Mouse (Mus musculus) gastrocnemius, postnatal 36 days (tissue): ENCODE data around the gene 1500009C09Rik. TPM values are rescaled to one million over a fixed set of nuclear protein-coding genes. Genes with fewer than 3 reads are reported as not detected.

Experiments
- DNase-seq, 2 experiments: peaks; one replicate each; pipeline ENCODE4 v3.0.0; 2022
- intact Hi-C: fragments of 180-260 bp; cut with DNase I; formaldehyde crosslinking; loops from one replicate; pipeline ENCODE4 v1.15.1; 2025
- total RNA-seq, 2 experiments: library from RNA; stranded (reverse); gene quantifications; 2 replicates each; pipeline ENCODE4 v1.2.3; 2021

Gene 1500009C09Rik
- total RNA-seq, 2 experiments from 2014 or later = not detected

- intact Hi-C loops = no loop called here
- no peak for DNase-seq
Measured at GRCm38 (mm10) chr15:82298764-82299561, 46.8 kb downstream of the 1500009C09Rik start, which contains the start of gene Wbp2nl. TSS of gene Wbp2nl (plus strand) at chr15:82298954.

DNA sequence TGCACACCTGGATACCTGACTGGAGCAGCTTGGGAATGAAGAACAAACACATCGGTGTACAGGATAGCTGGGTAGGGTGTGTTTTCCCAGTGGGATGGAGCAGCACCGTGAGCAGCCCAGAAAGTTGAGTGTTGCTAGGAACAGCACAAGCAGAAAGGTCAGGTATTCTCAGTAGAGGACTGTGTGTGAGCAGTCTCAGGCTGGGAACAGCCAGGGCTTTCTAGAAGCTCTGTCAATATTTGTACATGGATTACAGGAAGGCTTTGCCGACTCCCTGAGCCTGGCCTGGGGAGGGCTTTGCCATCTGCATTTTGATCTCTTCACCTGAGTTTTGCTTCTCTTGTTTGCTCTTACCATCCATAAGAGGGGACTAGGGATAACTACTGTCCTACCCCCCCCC lies 54.9 kb downstream of the 1500009C09Rik start:
- no peak for DNase-seq
- intact Hi-C loops = no loop called here

GRCm38 (mm10) chr15:82308416-82308815 lies 56.2 kb downstream of the 1500009C09Rik start:
- intact Hi-C loops = no loop called here
- no peak for DNase-seq

Other genes starting within 250 kb of the 1500009C09Rik start
- gene Desi1, start 218.5 kb upstream of the 1500009C09Rik start, total RNA-seq = 10 to 100 TPM; 16.7 to 17.7 TPM
- 10 to 100 TPM; 36.0 to 47.5 TPM for gene Snu13, start 204.8 kb upstream of the 1500009C09Rik start, total RNA-seq
- gene 4930407I10Rik, start 193.2 kb upstream of the 1500009C09Rik start, total RNA-seq = not detected
- under 1 TPM; 0.08 to 0.15 TPM for gene Mei1, start 182.4 kb upstream of the 1500009C09Rik start, total RNA-seq
- 10 to 100 TPM; 10.2 to 17.0 TPM for gene Ccdc134, start 124.5 kb upstream of the 1500009C09Rik start, total RNA-seq
- gene Srebf2, start 105.2 kb upstream of the 1500009C09Rik start, total RNA-seq = 1 to 10 TPM; 9.2 to 9.8 TPM
- not detected for gene Shisa8, start 39.6 kb upstream of the 1500009C09Rik start, total RNA-seq
- gene Tnfrsf13c, start 28.0 kb upstream of the 1500009C09Rik start, total RNA-seq = not detected
- gene Cenpm, start 7.6 kb upstream of the 1500009C09Rik start, total RNA-seq = under 1 TPM; 0.46 to 0.79 TPM
- under 1 TPM; 0.31 to 0.91 TPM for gene Sept3, start 22.5 kb downstream of the 1500009C09Rik start, total RNA-seq
- gene Wbp2nl, start 46.6 kb downstream of the 1500009C09Rik start, total RNA-seq = not detected
- 10 to 100 TPM; 10.3 to 13.2 TPM for gene Naga, start 86.5 kb downstream of the 1500009C09Rik start, total RNA-seq
- under 1 TPM; 0.37 to 0.51 TPM for gene Pheta2, start 86.5 kb downstream of the 1500009C09Rik start, total RNA-seq
- 100 to 1,000 TPM; 116 to 123 TPM for gene Smdt1, start 86.6 kb downstream of the 1500009C09Rik start, total RNA-seq
- 100 to 1,000 TPM; 440 to 476 TPM for gene Ndufa6, start 101.9 kb downstream of the 1500009C09Rik start, total RNA-seq
- 10 to 100 TPM; 12.3 to 16.7 TPM for gene Cyp2d22, start 127.9 kb downstream of the 1500009C09Rik start, total RNA-seq
- not detected for gene Cyp2d11, start 141.6 kb downstream of the 1500009C09Rik start, total RNA-seq
- not detected for gene Cyp2d10, start 154.8 kb downstream of the 1500009C09Rik start, total RNA-seq
- not detected for gene Cyp2d9, start 181.0 kb downstream of the 1500009C09Rik start, total RNA-seq